Mouse (Mus musculus): ENCODE results near the gene Fcgrt. TPM values are rescaled to one million over a fixed set of nuclear protein-coding genes. Genes with fewer than 3 reads are reported as not detected.
"Not testable (repeated sequence)": the region's sequence is repeated elsewhere in the genome, so short reads cannot be mapped to it uniquely, and the experiment has no call there.

Fcgrt gene
- polyA plus RNA-seq, 1 experiment: 38.9 TPM

DNA sequence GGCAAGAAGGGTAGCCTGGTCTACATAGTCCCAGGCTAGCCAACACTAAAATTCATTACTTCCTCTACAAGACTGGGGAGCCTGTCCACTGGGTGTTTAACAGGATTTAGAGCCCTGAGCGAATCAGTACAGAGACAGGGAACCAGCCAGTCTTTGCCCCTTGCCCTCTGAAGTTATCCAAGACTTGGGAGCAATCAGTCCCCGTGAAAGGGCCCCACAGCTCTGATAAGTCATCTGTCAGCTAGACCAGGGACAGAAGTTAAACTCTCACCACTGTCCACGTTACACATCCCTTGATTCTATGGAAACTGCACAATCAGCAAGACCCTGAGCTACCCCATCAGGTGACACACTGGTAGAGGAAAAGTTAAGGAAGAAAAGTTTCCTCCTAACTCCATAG lies 8.9 kb upstream of the Fcgrt start:
- Histone ChIP-seq H3K27me3 (ENCODE audit: control insufficient read depth, insufficient read depth, low read length) (no peaks in the 10 kb centered on the region), H3K27ac (ENCODE audit: control insufficient read depth, insufficient read depth, low read length) (no peak overlapping the region), H3K4me3 (ENCODE audit: control insufficient read depth, insufficient read depth, low read length) (no peak overlapping the region), H3K4me1 (replicated peaks; ENCODE audit: control insufficient read depth, insufficient read depth, low read length) (peaks cover 4% of the 10 kb centered on the region; the same call in 1 of the 2 replicates), H3K36me3 (ENCODE audit: control insufficient read depth, insufficient read depth, low read length) (no peaks in the 10 kb centered on the region)
- WGBS: 87% methylated on average over 3 of the region's 3 CpGs
- no peak for TF ChIP-seq CTCF (IDR thresholded peaks at IDR 0.05; ENCODE audit: borderline replicate concordance, control insufficient read depth, extremely low read depth, insufficient read depth, low read length, poor library complexity)
- no peak for TF ChIP-seq POLR2A (IDR thresholded peaks at IDR 0.05; ENCODE audit: control insufficient read depth, extremely low read depth, insufficient read depth, low read length, poor library complexity)
- DNase-seq: no peak

DNA sequence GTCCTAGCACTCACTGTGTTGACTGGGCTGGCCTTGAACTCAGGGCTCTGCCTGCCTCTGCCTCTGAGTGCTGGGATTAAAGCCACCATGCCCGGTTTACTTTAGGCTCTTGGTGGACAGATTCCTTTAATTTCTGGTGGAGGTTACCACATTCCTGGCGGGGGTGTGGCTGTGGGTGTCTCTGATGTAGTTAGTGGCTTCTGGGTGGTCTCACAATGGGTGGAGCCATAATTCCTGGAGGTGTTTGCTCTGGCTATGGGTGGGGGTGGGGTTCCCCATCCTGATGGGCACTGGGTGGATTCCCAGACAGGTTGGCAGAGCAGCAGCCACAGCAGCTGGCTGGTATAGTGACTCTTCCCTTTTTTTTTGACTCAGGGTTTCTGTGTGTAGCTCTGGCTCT lies 8.3 kb upstream of the Fcgrt start:
- no peak overlapping the region for H3K27ac ChIP-seq (ENCODE audit: control insufficient read depth, insufficient read depth, low read length)
- WGBS: 76% methylated on average over 2 of the region's 2 CpGs
- TF ChIP-seq POLR2A (IDR thresholded peaks at IDR 0.05; ENCODE audit: control insufficient read depth, extremely low read depth, insufficient read depth, low read length, poor library complexity) (no peak), CTCF (IDR thresholded peaks at IDR 0.05; ENCODE audit: borderline replicate concordance, control insufficient read depth, extremely low read depth, insufficient read depth, low read length, poor library complexity) (no peak)
- no peak overlapping the region for H3K4me3 ChIP-seq (ENCODE audit: control insufficient read depth, insufficient read depth, low read length)
- peaks cover 6% of the 10 kb centered on the region; the same call in 1 of the 2 replicates for H3K4me1 ChIP-seq (replicated peaks; ENCODE audit: control insufficient read depth, insufficient read depth, low read length)
- no peak for DNase-seq
- H3K36me3 ChIP-seq (ENCODE audit: control insufficient read depth, insufficient read depth, low read length): no peaks in the 10 kb centered on the region
- H3K27me3 ChIP-seq (ENCODE audit: control insufficient read depth, insufficient read depth, low read length): no peaks in the 10 kb centered on the region

DNA sequence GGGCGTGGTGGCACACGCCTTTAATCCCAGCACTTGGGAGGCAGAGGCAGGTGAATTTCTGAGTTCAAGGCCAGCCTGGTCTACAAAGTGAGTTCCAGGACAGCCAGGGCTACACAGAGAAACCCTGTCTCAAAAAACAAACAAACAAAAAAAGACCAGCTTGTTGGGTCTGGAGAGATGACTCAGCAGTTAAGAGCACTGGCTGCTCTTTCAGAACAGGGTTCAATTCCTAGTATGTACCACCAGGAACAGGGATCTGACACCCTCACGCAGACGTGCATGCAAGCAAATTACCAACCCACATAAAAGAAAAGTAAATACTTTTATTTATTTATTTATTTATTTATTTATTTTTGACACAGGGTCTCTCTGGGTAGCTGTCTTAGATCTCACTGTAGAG lies 6.4 kb upstream of the Fcgrt start:
- WGBS: 75% methylated on average over 4 of the region's 4 CpGs

DNA sequence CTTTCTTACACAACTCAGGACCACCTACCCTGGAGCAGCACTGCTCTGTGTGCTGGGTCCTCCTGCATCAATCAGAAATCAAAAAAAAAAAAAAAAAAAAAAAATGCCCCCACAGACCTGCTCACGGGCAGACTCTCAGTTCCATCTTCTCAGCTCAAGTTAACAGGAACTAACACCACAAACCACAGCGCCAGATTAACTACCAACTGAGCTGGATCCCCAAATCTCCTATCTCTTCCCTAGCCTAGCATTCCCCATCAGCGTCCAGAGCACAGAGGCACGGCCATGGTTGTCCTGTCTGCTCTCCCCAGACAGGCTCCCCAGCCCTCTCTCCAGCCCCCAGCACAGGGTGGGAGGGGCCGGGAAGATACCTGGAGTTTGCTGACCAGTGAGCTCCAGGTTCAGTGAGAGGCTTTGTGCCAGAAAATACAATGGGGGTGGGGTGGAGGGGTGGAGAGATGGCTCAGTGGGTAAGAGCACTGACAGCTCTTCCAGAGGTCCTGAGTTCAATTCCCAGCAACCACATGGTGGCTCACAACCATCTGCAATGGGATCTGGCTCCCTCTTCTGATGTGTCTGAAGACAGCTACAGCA lies 3.5 kb upstream of the Fcgrt start:
- Histone ChIP-seq H3K27ac (ENCODE audit: control insufficient read depth, insufficient read depth, low read length) (no peak overlapping the region), H3K27me3 (ENCODE audit: control insufficient read depth, insufficient read depth, low read length) (no peaks in the 10 kb centered on the region), H3K4me3 (ENCODE audit: control insufficient read depth, insufficient read depth, low read length) (no peak overlapping the region), H3K4me1 (replicated peaks; ENCODE audit: control insufficient read depth, insufficient read depth, low read length) (peaks cover 6% of the 10 kb centered on the region; the same call in 1 of the 2 replicates), H3K36me3 (ENCODE audit: control insufficient read depth, insufficient read depth, low read length) (no peaks in the 10 kb centered on the region)
- no peak for TF ChIP-seq CTCF (IDR thresholded peaks at IDR 0.05; ENCODE audit: borderline replicate concordance, control insufficient read depth, extremely low read depth, insufficient read depth, low read length, poor library complexity)
- no peak for TF ChIP-seq POLR2A (IDR thresholded peaks at IDR 0.05; ENCODE audit: control insufficient read depth, extremely low read depth, insufficient read depth, low read length, poor library complexity)
- 37% methylated on average over 5 of the region's 5 CpGs for WGBS
- no peak for DNase-seq

More for the DNA sequence above, 6.4 kb upstream of the Fcgrt start:
- H3K36me3 ChIP-seq (ENCODE audit: control insufficient read depth, insufficient read depth, low read length); H3K4me1 ChIP-seq (replicated peaks; ENCODE audit: control insufficient read depth, insufficient read depth, low read length); H3K27me3 ChIP-seq (ENCODE audit: control insufficient read depth, insufficient read depth, low read length); DNase-seq; H3K27ac ChIP-seq (ENCODE audit: control insufficient read depth, insufficient read depth, low read length); H3K4me3 ChIP-seq (ENCODE audit: control insufficient read depth, insufficient read depth, low read length): not testable (repeated sequence)

DNA sequence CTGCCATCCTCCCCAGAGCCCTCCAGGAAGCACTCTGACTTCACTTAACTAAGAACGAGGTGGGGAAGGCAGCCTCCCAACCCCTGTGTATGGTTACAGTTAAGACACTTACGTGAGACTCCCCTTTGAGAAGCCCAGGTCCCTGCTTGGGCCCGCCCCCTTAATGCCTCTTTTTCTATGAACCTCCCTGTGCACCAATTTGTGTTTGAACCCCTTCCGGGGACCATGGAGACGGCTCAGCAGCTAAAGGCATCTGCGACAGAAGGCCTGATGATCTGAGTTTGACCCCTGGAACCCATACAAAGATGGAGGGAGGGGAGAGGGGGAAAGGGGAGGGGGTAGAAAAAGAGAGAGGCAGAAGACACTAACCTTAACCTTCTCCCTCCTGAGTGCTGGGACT lies 2.8 kb upstream of the Fcgrt start:
- Histone ChIP-seq H3K4me1 (replicated peaks; ENCODE audit: control insufficient read depth, insufficient read depth, low read length) (peaks cover 6% of the 10 kb centered on the region; the same call in 1 of the 2 replicates), H3K27me3 (ENCODE audit: control insufficient read depth, insufficient read depth, low read length) (no peaks in the 10 kb centered on the region), H3K36me3 (ENCODE audit: control insufficient read depth, insufficient read depth, low read length) (no peaks in the 10 kb centered on the region), H3K4me3 (ENCODE audit: control insufficient read depth, insufficient read depth, low read length) (no peak overlapping the region), H3K27ac (ENCODE audit: control insufficient read depth, insufficient read depth, low read length) (no peak overlapping the region; the same call in 1 of the 2 replicates)
- no peak for TF ChIP-seq POLR2A (IDR thresholded peaks at IDR 0.05; ENCODE audit: control insufficient read depth, extremely low read depth, insufficient read depth, low read length, poor library complexity)
- no peak for TF ChIP-seq CTCF (IDR thresholded peaks at IDR 0.05; ENCODE audit: borderline replicate concordance, control insufficient read depth, extremely low read depth, insufficient read depth, low read length, poor library complexity)
- 73% methylated on average over 6 of the region's 6 CpGs for WGBS
- no peak for DNase-seq

DNA sequence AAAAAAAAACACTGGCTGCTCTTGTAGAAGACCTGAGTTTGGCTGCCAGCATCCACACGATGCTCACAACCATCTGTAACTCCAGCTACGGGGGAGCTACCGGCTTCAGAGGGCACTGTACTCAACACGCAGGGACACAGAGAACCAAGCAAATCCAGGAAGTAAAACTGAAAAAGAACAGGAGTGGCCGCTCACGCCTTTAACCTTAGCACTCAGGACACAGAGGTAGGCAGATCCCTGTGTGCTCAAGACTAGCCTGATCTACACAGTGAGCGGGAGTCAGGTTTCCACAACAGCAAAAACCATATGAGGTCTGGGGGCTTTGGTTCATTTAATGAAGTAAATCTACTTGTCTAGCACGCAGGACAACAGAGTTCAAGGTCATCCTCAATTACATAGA lies 1.8 kb upstream of the Fcgrt start:
- H3K27me3 ChIP-seq (ENCODE audit: control insufficient read depth, insufficient read depth, low read length): no peaks in the 10 kb centered on the region
- H3K4me3 ChIP-seq (ENCODE audit: control insufficient read depth, insufficient read depth, low read length): no peak overlapping the region
- H3K36me3 ChIP-seq (ENCODE audit: control insufficient read depth, insufficient read depth, low read length): no peaks in the 10 kb centered on the region
- H3K27ac ChIP-seq (ENCODE audit: control insufficient read depth, insufficient read depth, low read length): no peak overlapping the region
- peaks cover 4% of the 10 kb centered on the region; the same call in 1 of the 2 replicates for H3K4me1 ChIP-seq (replicated peaks; ENCODE audit: control insufficient read depth, insufficient read depth, low read length)
- WGBS: 91% methylated on average over 8 of the region's 8 CpGs
- TF ChIP-seq POLR2A (IDR thresholded peaks at IDR 0.05; ENCODE audit: control insufficient read depth, extremely low read depth, insufficient read depth, low read length, poor library complexity): no peak
- no peak for TF ChIP-seq CTCF (IDR thresholded peaks at IDR 0.05; ENCODE audit: borderline replicate concordance, control insufficient read depth, extremely low read depth, insufficient read depth, low read length, poor library complexity)
- DNase-seq: no peak

DNA sequence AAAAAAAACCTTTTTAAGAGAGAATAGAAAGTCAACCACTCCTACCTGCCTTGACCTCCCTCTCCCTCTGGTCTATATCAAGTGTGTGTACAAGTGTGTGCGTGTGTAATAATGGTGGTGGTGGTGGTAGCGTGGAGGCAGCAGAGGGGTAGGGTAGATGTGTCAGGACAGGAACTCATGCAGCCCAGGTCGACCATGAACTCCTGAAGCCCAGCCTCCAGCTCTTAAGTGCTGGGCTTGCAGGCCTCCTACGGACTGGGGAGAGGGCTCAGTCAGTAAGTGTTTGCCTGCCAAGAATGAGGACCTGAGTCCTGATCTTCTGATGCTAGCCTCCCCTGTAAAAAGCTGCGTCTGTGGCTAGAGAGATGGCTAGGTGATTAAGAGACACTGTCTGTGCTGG lies 1.3 kb upstream of the Fcgrt start:
- H3K27ac ChIP-seq (ENCODE audit: control insufficient read depth, insufficient read depth, low read length): no peak overlapping the region
- H3K4me1 ChIP-seq (replicated peaks; ENCODE audit: control insufficient read depth, insufficient read depth, low read length): peaks cover 2% of the 10 kb centered on the region; the same call in 1 of the 2 replicates
- TF ChIP-seq CTCF (IDR thresholded peaks at IDR 0.05; ENCODE audit: borderline replicate concordance, control insufficient read depth, extremely low read depth, insufficient read depth, low read length, poor library complexity): no peak
- TF ChIP-seq POLR2A (IDR thresholded peaks at IDR 0.05; ENCODE audit: control insufficient read depth, extremely low read depth, insufficient read depth, low read length, poor library complexity): no peak
- H3K27me3 ChIP-seq (ENCODE audit: control insufficient read depth, insufficient read depth, low read length): no peaks in the 10 kb centered on the region
- DNase-seq: no peak
- WGBS: 87% methylated on average over 5 of the region's 5 CpGs
- no peaks in the 10 kb centered on the region for H3K36me3 ChIP-seq (ENCODE audit: control insufficient read depth, insufficient read depth, low read length)
- no peak overlapping the region for H3K4me3 ChIP-seq (ENCODE audit: control insufficient read depth, insufficient read depth, low read length)

Data from thymus, adult 2 months (tissue).